Mouse (Mus musculus) E14TG2a.4 (cell line): ENCODE results near the gene Ankrd44.

Experiments
- CTCF ChIP-seq: conservative IDR thresholded peaks from 2 replicates; pipeline ENCODE4 v1.5.1; 2014; ENCODE audit warnings: low read length
- NANOG ChIP-seq: IDR thresholded peaks from 2 replicates; pipeline ENCODE4 v1.6.1; 2014; ENCODE audit warnings: borderline replicate concordance, low read length, mixed read lengths
- POU5F1 ChIP-seq: IDR thresholded peaks from 2 replicates; pipeline ENCODE4 v1.6.1; 2014; ENCODE audit warnings: low read length, borderline replicate concordance

DNA sequence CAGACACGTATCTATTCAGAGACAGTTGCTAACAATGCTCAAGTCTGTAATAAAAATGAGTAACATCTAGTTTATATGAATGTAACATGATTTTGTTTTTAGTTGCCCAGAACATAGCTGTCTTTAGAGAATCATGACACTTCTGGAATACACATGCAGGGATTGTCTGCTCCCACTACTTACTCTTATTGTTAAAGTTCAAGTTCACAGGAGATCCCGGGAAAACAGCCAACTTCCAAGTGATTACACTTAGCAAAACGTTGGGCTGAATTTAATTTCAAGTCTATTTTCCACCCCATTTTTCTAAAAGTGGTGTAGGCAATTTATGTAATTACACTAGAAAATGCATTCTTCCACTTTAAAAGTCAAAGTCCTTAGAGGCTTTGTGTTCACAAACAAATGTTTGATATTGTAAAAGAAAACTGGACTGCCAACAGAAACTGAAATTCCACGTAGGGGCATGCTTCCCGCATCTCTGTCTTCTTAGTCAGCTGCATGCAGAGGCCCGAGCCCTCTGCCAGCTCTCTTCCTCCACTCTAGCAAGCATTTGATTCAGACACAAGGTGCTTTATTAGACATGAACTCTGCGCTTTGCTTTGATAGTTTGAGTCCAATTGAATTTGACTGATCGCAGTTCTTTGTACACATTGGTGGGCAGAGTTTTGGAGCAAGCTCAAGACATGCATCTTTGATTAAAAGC, 211.0 kb downstream of the Ankrd44 start:
- TF ChIP-seq CTCF (no peak), NANOG (no peak), POU5F1 (no peak)
